Mouse (Mus musculus): ENCODE results near the gene Dnajc19. TPM values are rescaled to one million over a fixed set of nuclear protein-coding genes. Genes with fewer than 3 reads are reported as not detected.
"Not testable (repeated sequence)": the region's sequence is repeated elsewhere in the genome, so short reads cannot be mapped to it uniquely, and the experiment has no call there.

Dnajc19 gene
- polyA plus RNA-seq, 1 experiment from 2014 or later, result 186 TPM

GRCm38 (mm10) chr3:34103902-34104672 is 23.0 kb upstream of the Dnajc19 start:
- no peaks in the 10 kb centered on the region for H3K36me3 ChIP-seq (ENCODE audit: control insufficient read depth, insufficient read depth, low read length)
- peak; percentile 88 for DNase-seq (ENCODE audit: low spot score, missing footprints)
- 13% methylated on average over 7 of the region's 7 CpGs for WGBS
- no peak overlapping the region; the same call in 1 of the 2 replicates for H3K27ac ChIP-seq (ENCODE audit: low read depth, low read length)
- no peak overlapping the region for H3K9ac ChIP-seq (ENCODE audit: low read length)
- peaks cover 12% of the 10 kb centered on the region for H3K4me1 ChIP-seq (ENCODE audit: control insufficient read depth, insufficient read depth, low read length)
- no peaks in the 10 kb centered on the region for H3K9me3 ChIP-seq (ENCODE audit: control insufficient read depth, low read length)
- ATAC-seq (ENCODE audit: low FRiP score), result peak; percentile 75
- peak overlapping the region; percentile 25 for H3K4me2 ChIP-seq
- peak overlapping the region; percentile 13; the same call in 1 of the 2 replicates for H3K4me3 ChIP-seq (ENCODE audit: low read depth, low read length)
- H3K27me3 ChIP-seq (ENCODE audit: control insufficient read depth, insufficient read depth, low read length), result no peaks in the 10 kb centered on the region

- H3K27ac ChIP-seq (ENCODE audit: low read depth, low read length), result no peak overlapping the region
- DNase-seq (ENCODE audit: low spot score, missing footprints) (no peak), ATAC-seq (ENCODE audit: low FRiP score) (0 out of 2 replicates have a peak, but pooled peaks have one; percentile 28)
- H3K4me3 ChIP-seq (ENCODE audit: low read depth, low read length), result no peak overlapping the region
- peaks cover 12% of the 10 kb centered on the region for H3K4me1 ChIP-seq (ENCODE audit: control insufficient read depth, insufficient read depth, low read length)
- no peak overlapping the region for H3K9ac ChIP-seq (ENCODE audit: low read length)
- no peaks in the 10 kb centered on the region for H3K36me3 ChIP-seq (ENCODE audit: control insufficient read depth, insufficient read depth, low read length)
- H3K27me3 ChIP-seq (ENCODE audit: control insufficient read depth, insufficient read depth, low read length), result no peaks in the 10 kb centered on the region
- 44% methylated on average over 2 of the region's 2 CpGs for WGBS
- no peak overlapping the region for H3K4me2 ChIP-seq
- H3K9me3 ChIP-seq (ENCODE audit: control insufficient read depth, low read length), result no peaks in the 10 kb centered on the region
Measured at GRCm38 (mm10) chr3:34102891-34103290, 21.8 kb upstream of the Dnajc19 start.

GRCm38 (mm10) chr3:34083655-34084054 is 2.5 kb upstream of the Dnajc19 start:
- H3K9me3 ChIP-seq (ENCODE audit: control insufficient read depth, low read length), result no peaks in the 10 kb centered on the region
- 75% methylated on average over 5 of the region's 5 CpGs for WGBS
- no peaks in the 10 kb centered on the region for H3K27me3 ChIP-seq (ENCODE audit: control insufficient read depth, insufficient read depth, low read length)

GRCm38 (mm10) chr3:34081929-34082328 is 808 bp upstream of the Dnajc19 start:
- no peak overlapping the region; the same call in 1 of the 2 replicates for H3K9ac ChIP-seq (ENCODE audit: low read length)
- H3K27me3 ChIP-seq (ENCODE audit: control insufficient read depth, insufficient read depth, low read length), result no peaks in the 10 kb centered on the region
- no peak for ATAC-seq (ENCODE audit: low FRiP score)
- no peaks in the 10 kb centered on the region for H3K9me3 ChIP-seq (ENCODE audit: control insufficient read depth, low read length)
- H3K4me1 ChIP-seq (ENCODE audit: control insufficient read depth, insufficient read depth, low read length), result peaks cover 6% of the 10 kb centered on the region; the same call in 1 of the 2 replicates
- no peak overlapping the region for H3K27ac ChIP-seq (ENCODE audit: low read depth, low read length)
- no peak overlapping the region; the same call in 1 of the 2 replicates for H3K4me3 ChIP-seq (ENCODE audit: low read depth, low read length)
- peak overlapping the region; percentile 64 for H3K4me2 ChIP-seq
- peak; percentile 78 for DNase-seq (ENCODE audit: low spot score, missing footprints)
- no peaks in the 10 kb centered on the region for H3K36me3 ChIP-seq (ENCODE audit: control insufficient read depth, insufficient read depth, low read length)
- WGBS, result 93% methylated on average over 3 of the region's 3 CpGs

More at GRCm38 (mm10) chr3:34083655-34084054, 2.5 kb upstream of the Dnajc19 start:
- Histone ChIP-seq H3K9ac (ENCODE audit: low read length) (no peak overlapping the region), H3K27ac (ENCODE audit: low read depth, low read length) (no peak overlapping the region), H3K4me3 (ENCODE audit: low read depth, low read length) (no peak overlapping the region), H3K4me2 (no peak overlapping the region), H3K4me1 (ENCODE audit: control insufficient read depth, insufficient read depth, low read length) (peaks cover 6% of the 10 kb centered on the region; the same call in 1 of the 2 replicates), H3K36me3 (ENCODE audit: control insufficient read depth, insufficient read depth, low read length) (no peaks in the 10 kb centered on the region)
- no peak for ATAC-seq (ENCODE audit: low FRiP score)
- DNase-seq (ENCODE audit: low spot score, missing footprints), result peak; percentile 31

GRCm38 (mm10) chr3:34076058-34076759 is 4.9 kb downstream of the Dnajc19 start:
- H3K27me3 ChIP-seq (ENCODE audit: control insufficient read depth, insufficient read depth, low read length), result no peaks in the 10 kb centered on the region
- 89% methylated on average over 6 of the region's 6 CpGs for WGBS
- DNase-seq (ENCODE audit: low spot score, missing footprints) (no peak), ATAC-seq (ENCODE audit: low FRiP score) (no peak)
- peaks cover 4% of the 10 kb centered on the region; the same call in 1 of the 2 replicates for H3K36me3 ChIP-seq (ENCODE audit: control insufficient read depth, insufficient read depth, low read length)
- no peaks in the 10 kb centered on the region for H3K9me3 ChIP-seq (ENCODE audit: control insufficient read depth, low read length)
- no peak overlapping the region for H3K4me2 ChIP-seq
- no peak overlapping the region for H3K27ac ChIP-seq (ENCODE audit: low read depth, low read length)
- H3K9ac ChIP-seq (ENCODE audit: low read length), result no peak overlapping the region
- peaks cover 6% of the 10 kb centered on the region; the same call in 1 of the 2 replicates for H3K4me1 ChIP-seq (ENCODE audit: control insufficient read depth, insufficient read depth, low read length)
- H3K4me3 ChIP-seq (ENCODE audit: low read depth, low read length), result no peak overlapping the region

- Histone ChIP-seq H3K4me1 (ENCODE audit: control insufficient read depth, insufficient read depth, low read length) (no peaks in the 10 kb centered on the region), H3K9me3 (ENCODE audit: control insufficient read depth, low read length) (no peaks in the 10 kb centered on the region), H3K4me3 (ENCODE audit: low read depth, low read length) (no peak overlapping the region), H3K36me3 (ENCODE audit: control insufficient read depth, insufficient read depth, low read length) (peaks cover 4% of the 10 kb centered on the region; the same call in 1 of the 2 replicates), H3K27ac (ENCODE audit: low read depth, low read length) (no peak overlapping the region), H3K27me3 (ENCODE audit: control insufficient read depth, insufficient read depth, low read length) (no peaks in the 10 kb centered on the region), H3K9ac (ENCODE audit: low read length) (no peak overlapping the region), H3K4me2 (no peak overlapping the region)
- no peak for DNase-seq (ENCODE audit: low spot score, missing footprints)
- WGBS, result 93% methylated on average over 6 of the region's 6 CpGs
- no peak for ATAC-seq (ENCODE audit: low FRiP score)
Measured at GRCm38 (mm10) chr3:34072726-34073125, 8.4 kb downstream of the Dnajc19 start.

- H3K27ac ChIP-seq (ENCODE audit: low read depth, low read length); H3K4me2 ChIP-seq; ATAC-seq (ENCODE audit: low FRiP score); H3K9ac ChIP-seq (ENCODE audit: low read length); H3K36me3 ChIP-seq (ENCODE audit: control insufficient read depth, insufficient read depth, low read length); H3K27me3 ChIP-seq (ENCODE audit: control insufficient read depth, insufficient read depth, low read length); H3K4me1 ChIP-seq (ENCODE audit: control insufficient read depth, insufficient read depth, low read length); H3K4me3 ChIP-seq (ENCODE audit: low read depth, low read length); H3K9me3 ChIP-seq (ENCODE audit: control insufficient read depth, low read length); DNase-seq (ENCODE audit: low spot score, missing footprints): not testable (repeated sequence)
- WGBS, result 96% methylated on average over 7 of the region's 7 CpGs
Measured at GRCm38 (mm10) chr3:34068943-34069342, 12.2 kb downstream of the Dnajc19 start.

- H3K4me2 ChIP-seq, result no peak overlapping the region
- ATAC-seq (ENCODE audit: low FRiP score) (no peak), DNase-seq (ENCODE audit: low spot score, missing footprints) (no peak)
- H3K9ac ChIP-seq (ENCODE audit: low read length), result no peak overlapping the region
- H3K27me3 ChIP-seq (ENCODE audit: control insufficient read depth, insufficient read depth, low read length), result no peaks in the 10 kb centered on the region
- H3K4me3 ChIP-seq (ENCODE audit: low read depth, low read length), result no peak overlapping the region
- peaks cover 12% of the 10 kb centered on the region for H3K36me3 ChIP-seq (ENCODE audit: control insufficient read depth, insufficient read depth, low read length)
- no peaks in the 10 kb centered on the region for H3K4me1 ChIP-seq (ENCODE audit: control insufficient read depth, insufficient read depth, low read length)
- 94% methylated on average over 2 of the region's 2 CpGs for WGBS
- H3K9me3 ChIP-seq (ENCODE audit: control insufficient read depth, low read length), result no peaks in the 10 kb centered on the region
- H3K27ac ChIP-seq (ENCODE audit: low read depth, low read length), result no peak overlapping the region
Measured at GRCm38 (mm10) chr3:34062352-34062751, 18.8 kb downstream of the Dnajc19 start.

GRCm38 (mm10) chr3:34041990-34042389 is 39.1 kb downstream of the Dnajc19 start:
- no peak for ATAC-seq (ENCODE audit: low FRiP score)
- WGBS, result 94% methylated on average over 4 of the region's 4 CpGs
- no peak overlapping the region for H3K27ac ChIP-seq (ENCODE audit: low read depth, low read length)
- H3K9ac ChIP-seq (ENCODE audit: low read length), result no peak overlapping the region
- no peaks in the 10 kb centered on the region for H3K27me3 ChIP-seq (ENCODE audit: control insufficient read depth, insufficient read depth, low read length)
- no peak overlapping the region for H3K4me3 ChIP-seq (ENCODE audit: low read depth, low read length)
- no peaks in the 10 kb centered on the region; the same call in 1 of the 2 replicates for H3K36me3 ChIP-seq (ENCODE audit: control insufficient read depth, insufficient read depth, low read length)
- H3K4me2 ChIP-seq, result no peak overlapping the region
- DNase-seq (ENCODE audit: low spot score, missing footprints), result no peak
- no peaks in the 10 kb centered on the region for H3K4me1 ChIP-seq (ENCODE audit: control insufficient read depth, insufficient read depth, low read length)
- no peaks in the 10 kb centered on the region for H3K9me3 ChIP-seq (ENCODE audit: control insufficient read depth, low read length)

Measured in midbrain, embryonic 11.5 days (tissue).